Comparison of ENCODE assay signal across 8 mouse cellular contexts in genomic region chr4:129059125-129059551, GRCm38 (mm10). TPM values are rescaled to one million over a fixed set of nuclear protein-coding genes. Genes with fewer than 3 reads are reported as not detected.
DNase-seq lines count a peak whose midpoint lies in the region; ATAC-seq lines count a peak whose summit lies in the region.

No protein-coding gene starts in this region.

- H3K4me3 ChIP-seq in megakaryocyte, embryonic 14.5 days (replicated peaks): peak overlapping the region; percentile 100
- H3K4me3 ChIP-seq in limb, embryonic 12.5 days (replicated peaks): peak overlapping the region; percentile 97
- H3K4me3 ChIP-seq in midbrain, embryonic 15.5 days: peak overlapping the region; percentile 85

- peak overlapping the region; percentile 100 for H3K4me2 ChIP-seq in limb, embryonic 12.5 days
- H3K4me2 ChIP-seq in midbrain, embryonic 15.5 days: peak overlapping the region; percentile 83

- WGBS in limb, embryonic 12.5 days: 4% methylated on average over 13 of the region's 13 CpGs
- WGBS in midbrain, embryonic 15.5 days: 2% methylated on average over 13 of the region's 13 CpGs

- peak overlapping the region; percentile 89; the same call in 1 of the 2 replicates for H3K27ac ChIP-seq in limb, embryonic 12.5 days
- peak overlapping the region; percentile 93 for H3K27ac ChIP-seq in midbrain, embryonic 15.5 days

- peaks cover 49% of the 10 kb centered on the region for H3K36me3 ChIP-seq in megakaryocyte, embryonic 14.5 days (replicated peaks; ENCODE audit: low read length)
- no peaks in the 10 kb centered on the region for H3K36me3 ChIP-seq in limb, embryonic 12.5 days
- no peaks in the 10 kb centered on the region for H3K36me3 ChIP-seq in midbrain, embryonic 15.5 days (replicated peaks)

- no peak for ATAC-seq in megakaryocyte, adult 5-6 weeks (ENCODE audit: poor library complexity, severe bottlenecking)
- ATAC-seq in limb, embryonic 12.5 days (ENCODE audit: insufficient number of reproducible peaks, insufficient read depth, low FRiP score, low TSS enrichment, low read depth): 0 out of 2 replicates have a peak, but pooled peaks have one; percentile 16
- no peak for ATAC-seq in midbrain, embryonic 15.5 days (replicated peaks)

- H3K4me1 ChIP-seq in megakaryocyte, embryonic 14.5 days: peaks cover 63% of the 10 kb centered on the region
- H3K4me1 ChIP-seq in limb, embryonic 12.5 days (replicated peaks): peaks cover 9% of the 10 kb centered on the region
- peaks cover 34% of the 10 kb centered on the region for H3K4me1 ChIP-seq in midbrain, embryonic 15.5 days

- no peaks in the 10 kb centered on the region for H3K27me3 ChIP-seq in megakaryocyte, embryonic 14.5 days (replicated peaks)
- no peaks in the 10 kb centered on the region for H3K27me3 ChIP-seq in limb, embryonic 12.5 days
- H3K27me3 ChIP-seq in midbrain, embryonic 15.5 days (replicated peaks): no peaks in the 10 kb centered on the region

- peak overlapping the region; percentile 94 for H3K9ac ChIP-seq in limb, embryonic 12.5 days (replicated peaks)
- H3K9ac ChIP-seq in midbrain, embryonic 15.5 days: peak overlapping the region; percentile 82

- peak; percentile 67 for DNase-seq in embryo, embryonic 11 days
- DNase-seq in heart, postnatal 4 days: peak; percentile 47
- peak; percentile 46 for DNase-seq in thymus, postnatal 14 days
- no peak for DNase-seq in left cerebral cortex, adult 9 months (ENCODE audit: low spot score in 2 of 2)

- peaks cover 2% of the 10 kb centered on the region for H3K9me3 ChIP-seq in megakaryocyte, embryonic 14.5 days
- H3K9me3 ChIP-seq in limb, embryonic 12.5 days: no peaks in the 10 kb centered on the region
- H3K9me3 ChIP-seq in midbrain, embryonic 15.5 days: no peaks in the 10 kb centered on the region

RNA-seq across cellular contexts. Expression of gene Rnf19b, which starts 1.1 kb away (rescaled TPM):
- polyA plus RNA-seq in megakaryocyte, embryonic 14.5 days (2012; ENCODE audit: insufficient read depth, low replicate concordance): 696 and 878 TPM in 2 replicates
- total RNA-seq in megakaryocyte, adult 5-6 weeks (2015): 20.2 and 24.2 TPM in 2 replicates
- 52.8 and 56.8 TPM in 2 replicates for total RNA-seq in megakaryocyte, adult 5-6 weeks (2017)
- 10 to 100 TPM; 27.0 to 27.9 TPM for total RNA-seq in heart, postnatal 4 days (2021)
- 10.8 and 11.9 TPM in 2 replicates for polyA plus RNA-seq in limb, embryonic 12.5 days (2016; fragmentation: Nextera tagmentation; extraction: Ambion mirVana)
- 34.6 and 35.4 TPM in 2 replicates for polyA plus RNA-seq in midbrain, embryonic 15.5 days (2015; fragmentation: Nextera tagmentation; extraction: Ambion mirVana)

RNA-seq across cellular contexts. Expression of gene Tmem54, which starts 46.2 kb away (rescaled TPM):
- not detected in 2 replicates for polyA plus RNA-seq in megakaryocyte, embryonic 14.5 days (2012; ENCODE audit: insufficient read depth, low replicate concordance)
- total RNA-seq in megakaryocyte, adult 5-6 weeks (2015): not detected in 2 replicates
- total RNA-seq in megakaryocyte, adult 5-6 weeks (2017): not detected in 2 replicates
- total RNA-seq in heart, postnatal 4 days (2021): not detected
- polyA plus RNA-seq in limb, embryonic 12.5 days (2016; fragmentation: Nextera tagmentation; extraction: Ambion mirVana): 4.2 and 4.3 TPM in 2 replicates
- polyA plus RNA-seq in midbrain, embryonic 15.5 days (2015; fragmentation: Nextera tagmentation; extraction: Ambion mirVana): not detected in 2 replicates

Comparison
In these comparisons a context has a peak if more than half of its experiments do, and no peak if none do; other contexts are left out.
1. DNase-seq: peak in embryo, embryonic 11 days (single experiment), heart, postnatal 4 days (single experiment) and thymus, postnatal 14 days (single experiment); none in left cerebral cortex, adult 9 months (0 of 2).
2. RNA of gene Rnf19b, which starts 1.1 kb away (polyA plus RNA-seq): 696 to 878 TPM in megakaryocyte, embryonic 14.5 days; 34.6 to 35.4 TPM in midbrain, embryonic 15.5 days and 10.8 to 11.9 TPM in limb, embryonic 12.5 days; every median in the first group is over 10 times any median in the second.
3. Peak in every context shown above with its lines, with median percentiles within 50 percentile points of each other: H3K4me3 ChIP-seq.